Mouse (Mus musculus): ENCODE measurements at regions not wholly inside any gene's neighbourhood (a gene's known extent, or its start where the extent isn't known, plus 50 kb on each side); places are given as distances from the start of the nearest gene placed in this dataset.

GRCm38 (mm10) chr2:72781369-72782275 is 198.6 kb downstream of the Sp3 start:
- TF ChIP-seq CTCF (conservative IDR thresholded peaks at IDR 0.05; ENCODE audit: insufficient read depth, insufficient read length, low read depth, low read length) (no peak), POLR2A (IDR thresholded peaks at IDR 0.05; ENCODE audit: low read depth, low read length) (no peak)
